Mouse (Mus musculus): ENCODE data around the gene Abcc4. TPM values are rescaled to one million over a fixed set of nuclear protein-coding genes. Genes with fewer than 3 reads are reported as not detected.

Gene Abcc4
- polyA plus RNA-seq, 1 experiment from 2014 or later = 2.6 TPM

DNA sequence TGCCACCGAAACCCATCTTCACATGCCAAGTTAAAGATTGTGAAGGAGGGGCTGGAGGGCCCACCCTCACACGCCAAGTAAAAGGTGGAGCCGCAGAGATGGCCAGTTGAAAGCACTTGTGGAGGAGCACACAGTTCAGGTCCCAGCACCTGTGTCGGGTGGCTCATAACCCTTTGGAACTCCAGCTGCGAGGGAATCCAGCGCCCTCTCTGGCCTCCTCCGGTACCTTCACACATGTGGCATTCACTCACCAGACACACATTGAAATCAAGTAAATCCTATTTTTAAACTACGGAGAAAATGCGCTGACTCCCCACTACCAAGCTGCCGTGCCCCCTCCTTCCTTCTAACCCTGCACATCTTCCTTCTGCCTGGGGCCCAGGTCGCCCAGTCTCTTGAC is 95.2 kb downstream of the Abcc4 start:
- no peaks in the 10 kb centered on the region for H3K9me3 ChIP-seq (ENCODE audit: control insufficient read depth, low read length)
- H3K4me1 ChIP-seq (ENCODE audit: control insufficient read depth, insufficient read depth, low read depth, low read length) = no peaks in the 10 kb centered on the region
- WGBS = 97% methylated on average over 11 of the region's 11 CpGs
- no peaks in the 10 kb centered on the region for H3K36me3 ChIP-seq (ENCODE audit: control insufficient read depth, insufficient read depth, low read length)
- H3K9ac ChIP-seq (ENCODE audit: low read depth, low read length) = no peak overlapping the region
- no peak for ATAC-seq
- H3K4me2 ChIP-seq (ENCODE audit: low read length) = no peak overlapping the region
- H3K27me3 ChIP-seq (replicated peaks; ENCODE audit: control insufficient read depth, insufficient read depth, low read length) = no peaks in the 10 kb centered on the region
- no peak overlapping the region for H3K27ac ChIP-seq (ENCODE audit: low read depth, low read length)
- H3K4me3 ChIP-seq (ENCODE audit: low read length) = no peak overlapping the region

DNA sequence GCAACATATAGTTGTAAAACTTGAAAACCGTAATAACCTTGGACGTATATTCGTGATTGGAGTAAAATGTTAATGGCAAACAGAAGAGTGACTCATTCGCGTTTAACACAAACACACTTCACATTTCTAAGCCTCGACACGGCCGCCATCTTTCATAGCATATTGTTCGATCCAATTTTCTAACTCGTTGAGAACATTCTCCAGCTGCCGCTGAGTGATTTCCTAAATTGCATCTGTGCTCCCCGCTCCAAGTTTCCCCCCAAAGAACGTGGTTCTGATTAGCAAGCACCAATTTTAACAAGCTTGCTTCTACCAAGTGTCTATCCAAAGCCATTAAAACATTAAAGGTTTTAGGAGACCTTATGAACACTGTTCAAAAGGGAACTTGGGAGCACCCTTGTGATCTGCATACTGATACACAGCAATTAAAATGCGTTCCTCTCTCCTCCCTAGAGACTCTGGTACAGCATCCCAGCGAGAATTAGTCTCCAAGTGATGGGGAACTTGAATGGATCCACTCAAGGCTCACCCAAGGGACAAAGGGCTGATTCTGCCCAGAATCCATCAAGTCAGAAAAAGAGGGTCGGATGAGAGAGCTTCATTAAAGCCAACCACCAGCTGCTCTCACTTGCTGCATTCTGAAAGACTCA is 97.1 kb downstream of the Abcc4 start:
- no peaks in the 10 kb centered on the region for H3K4me1 ChIP-seq (ENCODE audit: control insufficient read depth, insufficient read depth, low read depth, low read length)
- H3K9ac ChIP-seq (ENCODE audit: low read depth, low read length) = no peak overlapping the region
- peak; percentile 68 for ATAC-seq
- H3K27ac ChIP-seq (ENCODE audit: low read depth, low read length) = no peak overlapping the region
- no peak overlapping the region for H3K4me2 ChIP-seq (ENCODE audit: low read length)
- no peaks in the 10 kb centered on the region for H3K27me3 ChIP-seq (replicated peaks; ENCODE audit: control insufficient read depth, insufficient read depth, low read length)
- no peaks in the 10 kb centered on the region for H3K9me3 ChIP-seq (ENCODE audit: control insufficient read depth, low read length)
- 71% methylated on average over 16 of the region's 16 CpGs for WGBS
- no peak overlapping the region for H3K4me3 ChIP-seq (ENCODE audit: low read length)
- no peaks in the 10 kb centered on the region for H3K36me3 ChIP-seq (ENCODE audit: control insufficient read depth, insufficient read depth, low read length)

DNA sequence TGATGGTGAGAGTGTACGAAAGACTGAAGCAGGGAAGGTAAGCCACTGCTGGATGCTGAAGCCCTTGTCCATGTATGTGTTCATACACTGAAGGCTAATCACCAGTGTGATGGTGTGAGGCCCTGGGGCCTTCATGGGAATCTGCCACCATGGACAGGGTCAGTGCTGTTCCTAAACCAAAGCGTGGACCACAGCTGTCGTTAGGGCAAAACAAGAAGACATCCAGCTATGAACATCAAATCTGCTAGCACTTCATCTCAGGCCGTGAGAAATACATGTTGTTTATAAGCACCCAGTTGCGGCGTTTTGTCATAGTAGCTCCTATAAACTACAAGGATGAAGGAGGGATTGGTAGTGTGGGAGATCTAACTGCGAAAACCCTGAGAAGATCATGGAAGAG is 97.7 kb downstream of the Abcc4 start:
- no peak overlapping the region for H3K4me2 ChIP-seq (ENCODE audit: low read length)
- no peaks in the 10 kb centered on the region for H3K27me3 ChIP-seq (replicated peaks; ENCODE audit: control insufficient read depth, insufficient read depth, low read length)
- H3K4me3 ChIP-seq (ENCODE audit: low read length) = no peak overlapping the region
- no peak overlapping the region for H3K9ac ChIP-seq (ENCODE audit: low read depth, low read length)
- no peaks in the 10 kb centered on the region for H3K36me3 ChIP-seq (ENCODE audit: control insufficient read depth, insufficient read depth, low read length)
- no peaks in the 10 kb centered on the region for H3K9me3 ChIP-seq (ENCODE audit: control insufficient read depth, low read length)
- no peak overlapping the region for H3K27ac ChIP-seq (ENCODE audit: low read depth, low read length)
- 96% methylated on average over 7 of the region's 7 CpGs for WGBS
- no peak for ATAC-seq
- H3K4me1 ChIP-seq (ENCODE audit: control insufficient read depth, insufficient read depth, low read depth, low read length) = no peaks in the 10 kb centered on the region

DNA sequence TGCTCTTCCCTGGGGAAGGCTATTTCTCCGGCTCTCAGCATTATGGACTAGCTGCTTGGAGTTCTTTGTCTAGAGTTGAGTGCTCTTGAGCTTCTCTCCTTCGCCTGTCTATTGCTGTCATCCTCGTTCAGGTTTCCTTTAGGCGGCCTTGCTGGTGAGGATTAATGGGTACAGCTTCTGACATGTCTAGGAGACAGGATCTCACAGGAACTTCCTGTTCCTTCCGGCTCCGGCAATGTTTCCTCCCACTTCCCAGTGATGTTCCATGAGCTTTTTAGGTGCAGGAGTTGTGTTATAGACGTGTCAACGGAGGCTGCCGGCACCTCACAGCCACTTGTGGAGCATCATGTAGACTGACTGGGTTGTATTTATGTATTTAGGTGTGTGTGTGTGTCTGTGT is 99.5 kb downstream of the Abcc4 start:
- WGBS = 96% methylated on average over 9 of the region's 9 CpGs
- Histone ChIP-seq H3K4me1 (ENCODE audit: control insufficient read depth, insufficient read depth, low read depth, low read length) (no peaks in the 10 kb centered on the region), H3K36me3 (ENCODE audit: control insufficient read depth, insufficient read depth, low read length) (no peaks in the 10 kb centered on the region), H3K4me2 (ENCODE audit: low read length) (no peak overlapping the region), H3K9ac (ENCODE audit: low read depth, low read length) (no peak overlapping the region), H3K4me3 (ENCODE audit: low read length) (no peak overlapping the region), H3K9me3 (ENCODE audit: control insufficient read depth, low read length) (no peaks in the 10 kb centered on the region), H3K27me3 (replicated peaks; ENCODE audit: control insufficient read depth, insufficient read depth, low read length) (no peaks in the 10 kb centered on the region), H3K27ac (ENCODE audit: low read depth, low read length) (no peak overlapping the region)
- ATAC-seq = no peak

DNA sequence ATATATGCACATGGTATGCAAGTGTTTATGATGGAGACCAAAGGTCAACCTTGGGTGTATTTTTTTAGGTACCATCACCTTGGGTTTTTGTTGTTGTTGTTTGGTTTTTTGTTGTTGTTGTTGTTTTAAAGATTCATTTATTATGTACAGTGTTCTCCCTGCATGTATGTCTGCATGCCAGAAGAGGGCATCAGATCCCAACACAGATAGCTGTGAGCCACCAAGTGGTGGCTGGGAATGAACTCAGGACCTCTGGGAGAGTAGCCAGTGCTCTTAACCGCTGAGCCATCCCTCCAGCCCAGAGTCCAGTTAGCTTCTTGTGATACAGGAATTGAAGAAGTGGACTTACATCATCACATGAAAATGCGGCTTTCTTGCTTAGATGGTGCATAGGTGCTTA is 101.1 kb downstream of the Abcc4 start:
- Histone ChIP-seq H3K4me2 (ENCODE audit: low read length) (no peak overlapping the region), H3K9ac (ENCODE audit: low read depth, low read length) (no peak overlapping the region), H3K4me3 (ENCODE audit: low read length) (no peak overlapping the region), H3K4me1 (ENCODE audit: control insufficient read depth, insufficient read depth, low read depth, low read length) (no peaks in the 10 kb centered on the region), H3K27ac (ENCODE audit: low read depth, low read length) (no peak overlapping the region), H3K9me3 (ENCODE audit: control insufficient read depth, low read length) (no peaks in the 10 kb centered on the region), H3K27me3 (replicated peaks; ENCODE audit: control insufficient read depth, insufficient read depth, low read length) (no peaks in the 10 kb centered on the region), H3K36me3 (ENCODE audit: control insufficient read depth, insufficient read depth, low read length) (no peaks in the 10 kb centered on the region)
- WGBS = 92% methylated on average over 2 of the region's 2 CpGs
- ATAC-seq = no peak

DNA sequence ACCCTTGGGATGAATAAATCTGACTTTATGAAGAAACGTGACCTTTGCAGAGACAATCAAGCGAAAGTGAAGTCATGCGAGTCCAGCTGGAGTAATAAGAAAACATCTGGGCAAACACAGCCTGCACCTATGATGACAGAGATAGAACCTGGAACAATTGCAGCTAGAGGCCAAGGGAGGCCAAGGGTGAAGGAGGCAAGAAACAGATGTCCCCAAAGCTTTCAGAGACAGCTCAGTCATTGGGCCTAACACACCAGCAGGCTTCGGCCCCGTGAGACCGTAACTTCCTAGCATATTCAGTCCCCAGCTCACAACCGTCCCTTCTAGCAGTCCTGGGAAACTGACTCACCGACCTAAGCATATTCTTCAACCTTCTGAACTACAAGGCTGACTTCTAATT is 104.0 kb downstream of the Abcc4 start:
- H3K27me3 ChIP-seq (replicated peaks; ENCODE audit: control insufficient read depth, insufficient read depth, low read length) = no peaks in the 10 kb centered on the region
- no peaks in the 10 kb centered on the region for H3K36me3 ChIP-seq (ENCODE audit: control insufficient read depth, insufficient read depth, low read length)
- WGBS = 72% methylated on average over 8 of the region's 8 CpGs
- no peak overlapping the region for H3K4me3 ChIP-seq (ENCODE audit: low read length)
- no peak overlapping the region for H3K4me2 ChIP-seq (ENCODE audit: low read length)
- H3K9ac ChIP-seq (ENCODE audit: low read depth, low read length) = no peak overlapping the region
- H3K4me1 ChIP-seq (ENCODE audit: control insufficient read depth, insufficient read depth, low read depth, low read length) = no peaks in the 10 kb centered on the region
- no peaks in the 10 kb centered on the region for H3K9me3 ChIP-seq (ENCODE audit: control insufficient read depth, low read length)
- no peak for ATAC-seq
- H3K27ac ChIP-seq (ENCODE audit: low read depth, low read length) = no peak overlapping the region

DNA sequence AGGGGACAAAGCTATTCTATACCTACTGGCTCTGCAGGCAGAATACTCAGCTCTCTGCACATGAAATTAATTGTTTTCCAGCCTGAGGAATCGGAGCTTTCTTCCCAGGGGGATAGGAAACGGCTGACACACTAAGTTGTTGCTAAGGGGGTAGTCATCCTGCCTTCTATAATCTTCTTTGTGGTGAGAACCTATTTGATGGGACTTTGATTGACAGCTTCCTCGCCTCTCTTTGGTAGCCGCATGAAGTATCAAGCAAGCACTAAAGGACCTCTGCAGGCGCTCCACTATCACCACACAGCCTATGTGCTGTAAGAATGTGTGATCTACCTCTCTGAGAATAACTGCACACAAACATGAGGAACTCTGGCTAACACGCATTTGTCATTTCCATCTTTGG is 105.3 kb downstream of the Abcc4 start:
- H3K27ac ChIP-seq (ENCODE audit: low read depth, low read length) = no peak overlapping the region
- H3K36me3 ChIP-seq (ENCODE audit: control insufficient read depth, insufficient read depth, low read length) = no peaks in the 10 kb centered on the region
- no peak overlapping the region for H3K4me2 ChIP-seq (ENCODE audit: low read length)
- H3K9me3 ChIP-seq (ENCODE audit: control insufficient read depth, low read length) = no peaks in the 10 kb centered on the region
- no peak overlapping the region for H3K4me3 ChIP-seq (ENCODE audit: low read length)
- 0 out of 2 replicates have a peak, but pooled peaks have one; percentile 14 for ATAC-seq
- WGBS = 42% methylated on average over 6 of the region's 6 CpGs
- H3K4me1 ChIP-seq (ENCODE audit: control insufficient read depth, insufficient read depth, low read depth, low read length) = no peaks in the 10 kb centered on the region
- no peak overlapping the region for H3K9ac ChIP-seq (ENCODE audit: low read depth, low read length)
- H3K27me3 ChIP-seq (replicated peaks; ENCODE audit: control insufficient read depth, insufficient read depth, low read length) = no peaks in the 10 kb centered on the region

DNA sequence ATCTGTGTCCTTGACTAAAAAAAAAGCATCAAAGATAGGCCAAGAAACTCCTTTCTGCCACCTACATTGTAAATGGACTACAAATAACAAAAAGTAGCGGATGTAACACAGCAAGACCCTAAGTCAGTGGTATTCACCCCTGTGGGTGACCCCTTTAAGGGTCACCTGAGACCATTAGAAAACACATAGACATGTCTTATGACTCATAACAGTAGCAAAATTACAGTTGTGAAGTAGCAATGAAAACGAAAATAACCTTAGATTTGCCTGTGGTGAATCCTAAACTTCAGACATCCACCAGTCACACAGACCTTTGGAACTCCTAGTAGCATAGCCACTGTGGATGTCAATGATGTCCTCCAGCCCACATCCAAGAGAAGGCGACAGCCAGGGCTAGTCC is 107.3 kb downstream of the Abcc4 start:
- Histone ChIP-seq H3K9ac (ENCODE audit: low read depth, low read length) (no peak overlapping the region), H3K4me1 (ENCODE audit: control insufficient read depth, insufficient read depth, low read depth, low read length) (no peaks in the 10 kb centered on the region), H3K36me3 (ENCODE audit: control insufficient read depth, insufficient read depth, low read length) (no peaks in the 10 kb centered on the region), H3K27ac (ENCODE audit: low read depth, low read length) (no peak overlapping the region), H3K4me2 (ENCODE audit: low read length) (no peak overlapping the region), H3K27me3 (replicated peaks; ENCODE audit: control insufficient read depth, insufficient read depth, low read length) (peaks cover 3% of the 10 kb centered on the region; the same call in 1 of the 2 replicates), H3K4me3 (ENCODE audit: low read length) (no peak overlapping the region), H3K9me3 (ENCODE audit: control insufficient read depth, low read length) (no peaks in the 10 kb centered on the region)
- ATAC-seq = no peak
- WGBS = 91% methylated on average over 3 of the region's 3 CpGs

DNA sequence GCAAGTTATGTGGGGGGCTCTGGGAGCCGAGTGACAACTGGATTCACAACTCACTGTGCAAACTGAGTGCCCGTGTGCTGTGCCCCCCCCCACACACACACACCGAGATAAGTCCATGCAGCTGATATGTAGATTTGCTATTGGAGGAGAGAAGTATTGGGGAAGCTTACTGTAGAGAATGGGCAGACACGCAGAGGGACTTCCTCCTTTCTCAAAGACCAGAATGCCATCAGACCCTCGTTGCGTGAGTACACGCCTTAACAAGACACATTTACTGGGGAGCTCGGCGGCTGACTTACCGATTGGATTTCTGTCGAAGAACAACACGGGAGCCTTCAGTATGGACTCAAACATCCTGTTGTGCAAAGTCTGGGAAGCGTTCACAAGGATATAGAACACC is 111.6 kb downstream of the Abcc4 start:
- ATAC-seq = no peak
- H3K4me1 ChIP-seq (ENCODE audit: control insufficient read depth, insufficient read depth, low read depth, low read length) = no peaks in the 10 kb centered on the region
- H3K27ac ChIP-seq (ENCODE audit: low read depth, low read length) = no peak overlapping the region
- no peak overlapping the region for H3K4me3 ChIP-seq (ENCODE audit: low read length)
- WGBS = 89% methylated on average over 13 of the region's 13 CpGs
- no peak overlapping the region for H3K4me2 ChIP-seq (ENCODE audit: low read length)
- no peaks in the 10 kb centered on the region for H3K9me3 ChIP-seq (ENCODE audit: control insufficient read depth, low read length)
- no peak overlapping the region for H3K9ac ChIP-seq (ENCODE audit: low read depth, low read length)
- peaks cover 8% of the 10 kb centered on the region for H3K27me3 ChIP-seq (replicated peaks; ENCODE audit: control insufficient read depth, insufficient read depth, low read length)
- no peaks in the 10 kb centered on the region for H3K36me3 ChIP-seq (ENCODE audit: control insufficient read depth, insufficient read depth, low read length)

Measured in hindbrain, embryonic 16.5 days (tissue).